Mouse (Mus musculus) thymus, postnatal 14 days (tissue): Measurements from ENCODE around the gene Gm49336.

Experiments used
- DNase-seq: peaks from one replicate; pipeline ENCODE4 v3.0.0; 2021

Gene Gm49336

GRCm38 (mm10) chr14:60219886-60220285, 31.4 kb downstream of the Gm49336 start:
- no peak for DNase-seq

GRCm38 (mm10) chr14:60217616-60218015, 33.7 kb downstream of the Gm49336 start:
- DNase-seq, result no peak

GRCm38 (mm10) chr14:60216125-60216524, 35.2 kb downstream of the Gm49336 start:
- no peak for DNase-seq

GRCm38 (mm10) chr14:60215000-60215399, 36.3 kb downstream of the Gm49336 start:
- DNase-seq, result no peak

- DNase-seq, result no peak
Measured at GRCm38 (mm10) chr14:60214040-60214439, 37.3 kb downstream of the Gm49336 start.

- DNase-seq, result no peak
Measured at GRCm38 (mm10) chr14:60209166-60209565, 42.1 kb downstream of the Gm49336 start.

GRCm38 (mm10) chr14:60204993-60205392, 46.3 kb downstream of the Gm49336 start:
- no peak for DNase-seq

GRCm38 (mm10) chr14:60196884-60197283, 54.4 kb downstream of the Gm49336 start, which contains the start of gene Atp8a2:
Atp8a2 (minus strand) TSS chr14:60197179.
- DNase-seq, result no peak

GRCm38 (mm10) chr14:60195999-60196398, 55.3 kb downstream of the Gm49336 start:
- DNase-seq, result no peak

GRCm38 (mm10) chr14:60194606-60195005, 56.7 kb downstream of the Gm49336 start:
- DNase-seq, result no peak

- DNase-seq, result no peak
Measured at GRCm38 (mm10) chr14:60189771-60190170, 61.5 kb downstream of the Gm49336 start.

GRCm38 (mm10) chr14:60188201-60188825, 63.0 kb downstream of the Gm49336 start:
- DNase-seq, result no peak

GRCm38 (mm10) chr14:60181306-60181705, 70.0 kb downstream of the Gm49336 start:
- DNase-seq, result no peak

- no peak for DNase-seq
Measured at GRCm38 (mm10) chr14:60178571-60178955, 72.7 kb downstream of the Gm49336 start.

GRCm38 (mm10) chr14:60177614-60178570, 73.4 kb downstream of the Gm49336 start:
- peak; percentile 17 for DNase-seq

- DNase-seq, result peak; percentile 12
Measured at GRCm38 (mm10) chr14:60176891-60177613, 74.3 kb downstream of the Gm49336 start.

GRCm38 (mm10) chr14:60176469-60176890, 74.8 kb downstream of the Gm49336 start:
- DNase-seq, result peak; percentile 3

GRCm38 (mm10) chr14:60172286-60173055, 78.8 kb downstream of the Gm49336 start:
- no peak for DNase-seq

- DNase-seq, result no peak
Measured at GRCm38 (mm10) chr14:60170845-60171610, 80.3 kb downstream of the Gm49336 start.

- no peak for DNase-seq
Measured at GRCm38 (mm10) chr14:60163367-60163766, 87.9 kb downstream of the Gm49336 start.
